Mouse (Mus musculus) bone marrow, adult 2 months (tissue): ENCODE measurements around the gene Cybrd1. TPM values are rescaled to one million over a fixed set of nuclear protein-coding genes. Genes with fewer than 3 reads are reported as not detected.

Experiments used
- H3K27ac ChIP-seq: fragments of 200-500 bp; 2 replicates; pipeline ENCODE4 v1.5.1; 2012; ENCODE audit warnings: low read depth, mild to moderate bottlenecking, control low read depth, inconsistent platforms, low read length; ENCODE audit not compliant: control insufficient read depth, poor library complexity, insufficient read depth
- H3K4me1 ChIP-seq: fragments of 200-500 bp; 2 replicates; pipeline ENCODE4 v1.6.1; 2011; ENCODE audit warnings: low read length; ENCODE audit not compliant: control insufficient read depth, insufficient read depth
- H3K4me3 ChIP-seq: fragments of 200-500 bp; replicated peaks from 2 replicates; pipeline ENCODE3; 2011; ENCODE audit warnings: mild to moderate bottlenecking, low read depth, low read length, control low read depth; ENCODE audit not compliant: control insufficient read depth
- CTCF ChIP-seq: fragments of 200-500 bp; IDR thresholded peaks from 2 replicates; pipeline ENCODE4 v1.5.1; 2011; ENCODE audit warnings: low read length, control low read depth; ENCODE audit not compliant: control insufficient read depth, insufficient read depth
- POLR2A ChIP-seq: fragments of 200-500 bp; IDR thresholded peaks from 2 replicates; pipeline ENCODE4 v1.6.1; 2011; ENCODE audit warnings: low read depth, mild to moderate bottlenecking, control low read depth, low read length, borderline replicate concordance; ENCODE audit not compliant: control insufficient read depth
- WGBS: fragments of 180-500 bp; shearing (Covaris S2); methylation state at CpG from one replicate; pipeline ENCODE4 v1.1.7; 2018; 5-methylcytosine and 5-hydroxymethylcytosine counted together
- polyA plus RNA-seq: library from polyadenylated mRNA; stranded (reverse); fragments of >200 nt; gene quantifications from 2 replicates; pipeline ENCODE4 v1.2.4, GENCODE M21; 2011; ENCODE audit warnings: low replicate concordance; ENCODE audit not compliant: missing spikeins, insufficient read depth, insufficient read length

The Cybrd1 gene
- polyA plus RNA-seq, 1 experiment = not detected

GRCm38 (mm10) chr2:71192195-71192807 is 74.6 kb downstream of the Cybrd1 start:
- TF ChIP-seq CTCF (no peak), POLR2A (no peak)
- Histone ChIP-seq H3K4me3 (no peak overlapping the region), H3K4me1 (no peaks in the 10 kb centered on the region), H3K27ac (no peak overlapping the region)
- 69% methylated on average over 17 of the region's 17 CpGs for WGBS

Other genes starting within 250 kb of the Cybrd1 start
- gene Dcaf17, start 62.6 kb upstream of the Cybrd1 start, polyA plus RNA-seq = 2.7 and 6.8 TPM in 2 replicates
- gene Mettl8, start 62.3 kb upstream of the Cybrd1 start, polyA plus RNA-seq = 13.5 and 25.7 TPM in 2 replicates
- 40.4 and 50.8 TPM in 2 replicates for gene Dync1i2, start 93.8 kb downstream of the Cybrd1 start, polyA plus RNA-seq
- 20.8 and 22.2 TPM in 2 replicates for gene Slc25a12, start 249.8 kb downstream of the Cybrd1 start, polyA plus RNA-seq